Mouse (Mus musculus) thymus, adult 2 months (tissue): Measurements from ENCODE around the gene Trnp1.

Experiments used
- CTCF ChIP-seq: fragments of 200-500 bp; IDR thresholded peaks from 2 replicates; pipeline ENCODE4 v1.5.1; 2012; ENCODE audit warnings: mild to moderate bottlenecking, control low read depth, low read length, moderate library complexity, borderline replicate concordance; ENCODE audit not compliant: control insufficient read depth, poor library complexity, insufficient read depth; ENCODE audit errors: extremely low read depth
- POLR2A ChIP-seq: fragments of 200-500 bp; IDR thresholded peaks from 2 replicates; pipeline ENCODE4 v1.6.1; 2012; ENCODE audit warnings: mild to moderate bottlenecking, low read length, control low read depth, moderate library complexity; ENCODE audit not compliant: control insufficient read depth, poor library complexity, insufficient read depth; ENCODE audit errors: extremely low read depth

DNA sequence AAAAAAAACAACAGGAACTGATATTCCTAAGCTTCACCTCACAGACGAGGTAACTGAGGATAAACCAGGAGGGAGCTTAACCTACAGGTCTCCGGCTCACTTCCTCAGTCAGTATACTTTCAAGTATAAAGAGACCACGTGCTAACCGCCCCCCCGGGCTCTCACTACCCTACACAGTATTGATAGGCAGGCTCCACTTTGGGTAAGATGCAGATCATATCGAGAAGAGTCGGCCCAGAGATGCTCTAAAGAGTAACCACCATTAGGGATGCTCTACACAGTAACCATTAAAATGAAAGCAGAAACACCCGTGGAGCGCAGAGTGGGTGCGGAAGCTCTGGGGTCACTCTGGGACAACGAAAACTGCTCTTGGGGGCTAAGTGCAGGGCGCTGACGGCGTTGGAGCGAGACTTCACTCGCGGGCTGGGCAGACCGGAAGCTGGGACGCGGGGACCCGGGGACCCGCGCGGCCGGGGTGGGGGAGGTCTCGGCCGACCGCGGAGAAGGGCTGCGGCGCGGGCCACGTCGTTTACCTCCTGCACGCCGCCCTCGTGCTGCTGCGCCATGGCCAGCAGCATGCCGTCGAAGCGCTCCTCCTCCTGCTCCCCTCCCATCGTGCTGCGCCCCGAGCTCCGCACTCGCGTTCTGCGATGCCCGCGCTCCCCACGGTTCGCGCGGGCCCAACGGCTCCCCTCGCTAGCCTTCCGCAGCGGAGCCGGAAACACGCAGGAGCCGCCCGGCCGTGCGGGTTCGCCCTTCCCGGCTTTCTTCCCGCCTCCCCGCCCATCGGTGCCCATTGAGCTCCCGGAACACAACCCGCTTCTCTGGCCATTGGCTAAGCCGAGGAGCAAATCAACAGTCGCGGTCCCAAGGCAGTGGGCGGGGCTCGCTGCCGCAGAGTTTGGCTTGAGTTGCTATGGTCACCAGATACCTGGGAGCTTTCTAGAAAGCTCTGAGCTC, 47.2 kb upstream of the Trnp1 start, which contains the start of gene Nudc:
- TF ChIP-seq CTCF (peak; percentile 60; the same call in 1 of the 2 replicates), POLR2A (peak; percentile 67; the same call in 1 of the 2 replicates)
